Mouse (Mus musculus): ENCODE data around the gene Hrasls. TPM values are rescaled to one million over a fixed set of nuclear protein-coding genes. Genes with fewer than 3 reads are reported as not detected.

Hrasls gene
- polyA plus RNA-seq, 1 experiment = 731 TPM

- Histone ChIP-seq H3K4me3 (ENCODE audit: control insufficient read depth, low read depth, low read length) (no peak overlapping the region), H3K27ac (ENCODE audit: control insufficient read depth, insufficient read depth, low read depth, low read length) (no peak overlapping the region), H3K4me1 (ENCODE audit: control insufficient read depth, insufficient read depth, low read length) (no peaks in the 10 kb centered on the region), H3K36me3 (ENCODE audit: control insufficient read depth, insufficient read depth, low read length) (no peaks in the 10 kb centered on the region), H3K27me3 (ENCODE audit: control insufficient read depth, insufficient read depth, low read length) (no peaks in the 10 kb centered on the region)
- no peak for TF ChIP-seq CTCF (IDR thresholded peaks at IDR 0.05; ENCODE audit: control insufficient read depth, insufficient read depth, insufficient replicate concordance, low read depth, low read length)
- no peak for TF ChIP-seq POLR2A (IDR thresholded peaks at IDR 0.05; ENCODE audit: control insufficient read depth, low read depth, low read length)
These were observed 7.2 kb downstream of the Hrasls start for GRCm38 (mm10) chr16:29216395-29217295.

- no peaks in the 10 kb centered on the region for H3K36me3 ChIP-seq (ENCODE audit: control insufficient read depth, insufficient read depth, low read length)
- TF ChIP-seq CTCF (IDR thresholded peaks at IDR 0.05; ENCODE audit: control insufficient read depth, insufficient read depth, insufficient replicate concordance, low read depth, low read length) = no peak
- no peak for TF ChIP-seq POLR2A (IDR thresholded peaks at IDR 0.05; ENCODE audit: control insufficient read depth, low read depth, low read length)
- no peak overlapping the region for H3K27ac ChIP-seq (ENCODE audit: control insufficient read depth, insufficient read depth, low read depth, low read length)
- H3K27me3 ChIP-seq (ENCODE audit: control insufficient read depth, insufficient read depth, low read length) = no peaks in the 10 kb centered on the region
- no peak overlapping the region for H3K4me3 ChIP-seq (ENCODE audit: control insufficient read depth, low read depth, low read length)
- no peaks in the 10 kb centered on the region for H3K4me1 ChIP-seq (ENCODE audit: control insufficient read depth, insufficient read depth, low read length)
These were observed 26.5 kb downstream of the Hrasls start for GRCm38 (mm10) chr16:29235951-29236350.

- H3K27ac ChIP-seq (ENCODE audit: control insufficient read depth, insufficient read depth, low read depth, low read length) = no peak overlapping the region
- TF ChIP-seq POLR2A (IDR thresholded peaks at IDR 0.05; ENCODE audit: control insufficient read depth, low read depth, low read length) (no peak), CTCF (IDR thresholded peaks at IDR 0.05; ENCODE audit: control insufficient read depth, insufficient read depth, insufficient replicate concordance, low read depth, low read length) (no peak)
- no peaks in the 10 kb centered on the region for H3K27me3 ChIP-seq (ENCODE audit: control insufficient read depth, insufficient read depth, low read length)
- H3K36me3 ChIP-seq (ENCODE audit: control insufficient read depth, insufficient read depth, low read length) = no peaks in the 10 kb centered on the region
- H3K4me1 ChIP-seq (ENCODE audit: control insufficient read depth, insufficient read depth, low read length) = no peaks in the 10 kb centered on the region
- no peak overlapping the region for H3K4me3 ChIP-seq (ENCODE audit: control insufficient read depth, low read depth, low read length)
These were observed 44.8 kb downstream of the Hrasls start for GRCm38 (mm10) chr16:29254325-29254724.

Other genes starting within 250 kb of the Hrasls start
- gene Atp13a5, start 169.0 kb downstream of the Hrasls start, polyA plus RNA-seq (2012; rRNA removed) = 0.04 and 0.05 TPM in 2 replicates